Mouse (Mus musculus) macrophage (primary cell): ENCODE data around the gene Polr3c. TPM values are rescaled to one million over a fixed set of nuclear protein-coding genes. Genes with fewer than 3 reads are reported as not detected.
"Not testable (repeated sequence)": the region's sequence is repeated elsewhere in the genome, so short reads cannot be mapped to it uniquely, and the experiment has no call there.

Experiments used
- H3K27ac ChIP-seq: fragments of 350-480 bp; formaldehyde crosslinking; 2 replicates; pipeline ENCODE4 v1.9.0; 2021
- H3K36me3 ChIP-seq: fragments of 350-480 bp; formaldehyde crosslinking; 2 replicates; pipeline ENCODE4 v1.9.0; 2021; ENCODE audit errors: inconsistent target
- H3K4me3 ChIP-seq: fragments of 350-480 bp; formaldehyde crosslinking; 2 replicates; pipeline ENCODE4 v1.9.0; 2021; ENCODE audit errors: inconsistent target
- H3K79me2 ChIP-seq: fragments of 350-480 bp; formaldehyde crosslinking; 2 replicates; pipeline ENCODE4 v1.9.0; 2021; ENCODE audit errors: inconsistent target
- WGBS: methylation state at CpG from one replicate; pipeline ENCODE4 v1.1.7; 2026; ENCODE audit warnings: inconsistent platforms; ENCODE audit not compliant: missing documents; 5-methylcytosine and 5-hydroxymethylcytosine counted together
- polyA plus RNA-seq: library from polyadenylated mRNA; stranded (reverse); fragments of 250-400 nt; gene quantifications from 3 replicates; pipeline ENCODE4 v1.2.4, GENCODE M21; 2018; ENCODE audit warnings: inconsistent platforms

Gene Polr3c
- polyA plus RNA-seq, 1 experiment from 2014 or later: 36.6 TPM

- Histone ChIP-seq H3K36me3 (peaks cover 41% of the 10 kb centered on the region), H3K79me2 (peaks cover 20% of the 10 kb centered on the region), H3K4me3 (no peak overlapping the region), H3K27ac (no peak overlapping the region)
- WGBS: 95% methylated on average over 19 of the region's 19 CpGs
These were observed 28.3 kb downstream of the Polr3c start for GRCm38 (mm10) chr3:96698993-96699690.

GRCm38 (mm10) chr3:96696766-96697732, 30.4 kb downstream of the Polr3c start:
- H3K36me3 ChIP-seq: peaks cover 23% of the 10 kb centered on the region
- peaks cover 20% of the 10 kb centered on the region for H3K79me2 ChIP-seq
- peak overlapping the region; percentile 98 for H3K4me3 ChIP-seq
- under 1% methylated on average over 71 of the region's 85 CpGs for WGBS
- peak overlapping the region; percentile 78 for H3K27ac ChIP-seq

DNA sequence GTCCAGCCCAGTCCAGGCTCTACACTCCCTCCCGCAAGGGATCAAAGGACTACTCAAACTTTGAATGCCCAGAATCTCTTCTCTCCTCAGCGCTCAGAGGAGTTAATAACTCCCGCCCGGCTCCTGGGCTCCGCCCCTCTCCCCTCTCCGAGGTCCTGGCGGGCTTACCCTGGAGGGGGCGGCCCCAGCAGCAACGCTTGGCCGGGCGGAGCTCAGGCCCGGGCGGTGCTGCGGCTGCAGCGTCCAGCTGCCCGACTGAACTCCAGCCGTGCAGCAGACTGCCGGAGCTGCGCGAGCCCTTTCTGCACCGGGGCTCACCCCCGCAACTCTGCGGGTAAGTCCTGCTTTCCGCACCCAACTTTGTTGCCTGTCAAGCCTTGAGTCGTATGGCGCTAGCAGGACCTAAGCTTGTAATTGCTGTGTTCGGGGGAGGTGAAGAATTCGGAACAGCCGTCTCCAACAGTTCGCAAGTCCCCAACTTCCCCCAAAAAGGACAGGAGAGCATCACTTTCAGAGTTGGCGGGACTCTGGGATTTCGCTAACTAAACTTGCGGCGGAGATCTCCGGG, 31.1 kb downstream of the Polr3c start, which contains the start of gene Pias3:
Pias3 (plus strand) TSS at position 187 of the 568 bp plus-strand sequence.
- Histone ChIP-seq H3K79me2 (peaks cover 20% of the 10 kb centered on the region), H3K36me3 (peaks cover 16% of the 10 kb centered on the region; the same call in 1 of the 2 replicates), H3K27ac (peak within 1 kb of the TSS; percentile 78), H3K4me3 (peak within 1 kb of the TSS; percentile 98)
- 0% methylated on average over 31 of the region's 35 CpGs for whole genome bisulfite sequencing

DNA sequence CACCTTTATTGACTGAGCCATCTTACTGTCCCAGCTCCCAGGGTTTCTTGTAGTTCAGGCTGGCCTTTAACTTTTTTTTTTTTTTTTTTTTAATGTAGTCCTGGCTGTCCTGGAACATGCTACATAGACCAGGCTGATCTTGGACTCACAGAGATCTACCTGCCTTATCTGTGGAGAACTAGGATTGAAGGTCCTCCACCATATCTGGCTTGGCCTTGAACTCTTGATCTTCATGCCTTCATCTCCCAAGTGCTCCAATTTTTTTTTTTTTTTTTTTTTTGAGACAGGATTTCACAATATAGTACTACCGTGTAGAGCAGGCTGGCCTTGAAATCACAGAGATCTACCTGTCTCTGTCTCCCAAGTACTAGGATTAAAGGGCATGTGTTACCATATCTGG, 33.8 kb downstream of the Polr3c start:
- Histone ChIP-seq H3K36me3 (no peaks in the 10 kb centered on the region), H3K27ac (no peak overlapping the region), H3K4me3 (no peak overlapping the region), H3K79me2 (peaks cover 13% of the 10 kb centered on the region)
- 67% methylated on average over 1 of the region's 1 CpGs for WGBS

- no peaks in the 10 kb centered on the region for H3K36me3 ChIP-seq
- H3K79me2 ChIP-seq: peaks cover 2% of the 10 kb centered on the region
- no peak overlapping the region for H3K27ac ChIP-seq
- H3K4me3 ChIP-seq: no peak overlapping the region
- 43% methylated on average over 3 of the region's 3 CpGs for WGBS
These were observed 34.9 kb downstream of the Polr3c start for GRCm38 (mm10) chr3:96692506-96692905.

DNA sequence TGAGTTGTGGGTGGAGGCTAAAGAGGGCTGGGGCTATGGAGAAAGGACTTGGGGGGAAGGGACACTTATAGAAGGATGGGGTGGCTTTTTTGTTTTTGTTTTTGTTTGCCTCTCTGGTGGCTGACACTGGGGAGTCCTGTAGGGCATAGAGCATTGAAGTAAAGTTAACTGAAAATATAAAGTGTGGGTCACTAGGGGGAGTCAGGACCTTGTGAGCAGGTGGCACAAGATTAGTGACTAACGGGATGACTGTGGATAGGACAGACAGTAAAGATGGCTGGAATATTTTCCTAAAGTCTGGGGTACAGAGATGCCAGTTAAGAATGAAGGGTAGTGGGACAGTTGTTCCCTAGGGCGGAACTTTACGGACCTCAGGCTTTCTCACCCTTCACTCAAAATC, 37.1 kb downstream of the Polr3c start:
- no peak overlapping the region for H3K27ac ChIP-seq
- 58% methylated on average over 3 of the region's 3 CpGs for WGBS
- H3K4me3 ChIP-seq: no peak overlapping the region
- no peaks in the 10 kb centered on the region for H3K79me2 ChIP-seq
- no peaks in the 10 kb centered on the region for H3K36me3 ChIP-seq

- 23% methylated on average over 10 of the region's 11 CpGs for WGBS
- Histone ChIP-seq H3K27ac (no peak overlapping the region), H3K36me3 (no peaks in the 10 kb centered on the region), H3K79me2 (no peaks in the 10 kb centered on the region), H3K4me3 (no peak overlapping the region)
These were observed 38.6 kb downstream of the Polr3c start for GRCm38 (mm10) chr3:96688854-96689253.

DNA sequence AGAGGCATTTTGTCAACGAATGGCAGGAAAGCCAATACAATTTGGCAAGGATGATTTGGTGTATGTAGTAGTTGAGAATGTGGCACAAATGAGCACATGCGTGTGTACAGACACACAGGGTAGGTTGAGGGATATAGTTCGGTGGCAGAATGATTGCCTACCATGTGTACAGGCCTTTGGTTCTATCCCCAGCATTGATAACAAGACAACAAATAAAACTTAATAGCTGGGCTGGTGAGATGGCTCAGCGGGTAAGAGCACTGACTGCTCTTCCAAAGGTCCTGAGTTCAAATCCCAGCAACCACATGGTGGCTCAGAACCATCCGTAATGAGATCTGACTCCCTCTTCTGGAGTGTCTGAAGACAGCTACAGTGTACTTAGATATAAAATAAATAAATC, 41.4 kb downstream of the Polr3c start:
- H3K36me3 ChIP-seq, H3K27ac ChIP-seq, H3K79me2 ChIP-seq, H3K4me3 ChIP-seq: not testable (repeated sequence)
- 94% methylated on average over 4 of the region's 5 CpGs for WGBS

GRCm38 (mm10) chr3:96684822-96685156, 42.6 kb downstream of the Polr3c start:
- no peaks in the 10 kb centered on the region for H3K36me3 ChIP-seq
- H3K4me3 ChIP-seq: no peak overlapping the region
- no peak overlapping the region for H3K27ac ChIP-seq
- 23% methylated on average over 28 of the region's 28 CpGs for WGBS
- H3K79me2 ChIP-seq: no peaks in the 10 kb centered on the region

DNA sequence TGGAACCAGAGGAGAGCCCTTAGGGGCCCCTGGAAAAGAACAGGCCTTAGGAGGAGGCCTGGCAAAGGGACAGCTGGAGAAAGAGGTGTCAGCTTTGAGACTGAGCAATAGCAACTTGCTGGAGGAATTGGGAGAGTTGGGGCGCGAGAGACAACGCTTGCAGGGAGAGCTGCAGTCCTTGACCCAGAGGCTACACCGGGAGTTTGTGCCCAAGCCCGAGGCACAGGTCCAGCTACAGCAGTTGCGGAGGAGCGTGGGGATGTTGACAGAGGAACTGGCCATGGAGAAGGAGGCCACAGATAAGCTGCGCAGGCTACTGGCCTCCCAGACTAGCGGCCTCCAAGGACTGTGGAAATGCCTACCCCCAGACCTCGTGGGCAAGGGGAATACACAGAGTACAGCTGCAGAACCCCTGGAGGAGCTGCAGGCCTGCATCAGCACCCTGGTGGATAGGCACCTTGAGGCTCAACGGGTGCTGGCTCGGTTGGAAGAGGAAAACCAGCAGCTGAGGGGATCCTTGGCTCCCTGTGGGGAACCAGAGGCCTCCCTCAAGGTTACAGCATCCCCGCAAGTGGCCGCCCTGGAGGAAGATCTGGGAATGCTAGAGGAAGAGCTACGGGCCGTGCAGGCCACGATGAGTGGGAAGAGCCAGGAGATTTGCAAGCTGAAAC, 43.1 kb downstream of the Polr3c start:
- Histone ChIP-seq H3K36me3 (no peaks in the 10 kb centered on the region), H3K27ac (no peak overlapping the region), H3K79me2 (no peaks in the 10 kb centered on the region), H3K4me3 (no peak overlapping the region)
- 65% methylated on average over 17 of the region's 17 CpGs for WGBS

GRCm38 (mm10) chr3:96683496-96683895, 43.9 kb downstream of the Polr3c start:
- H3K79me2 ChIP-seq: no peaks in the 10 kb centered on the region
- no peak overlapping the region for H3K4me3 ChIP-seq
- no peaks in the 10 kb centered on the region for H3K36me3 ChIP-seq
- no peak overlapping the region for H3K27ac ChIP-seq
- WGBS: 96% methylated on average over 2 of the region's 3 CpGs

DNA sequence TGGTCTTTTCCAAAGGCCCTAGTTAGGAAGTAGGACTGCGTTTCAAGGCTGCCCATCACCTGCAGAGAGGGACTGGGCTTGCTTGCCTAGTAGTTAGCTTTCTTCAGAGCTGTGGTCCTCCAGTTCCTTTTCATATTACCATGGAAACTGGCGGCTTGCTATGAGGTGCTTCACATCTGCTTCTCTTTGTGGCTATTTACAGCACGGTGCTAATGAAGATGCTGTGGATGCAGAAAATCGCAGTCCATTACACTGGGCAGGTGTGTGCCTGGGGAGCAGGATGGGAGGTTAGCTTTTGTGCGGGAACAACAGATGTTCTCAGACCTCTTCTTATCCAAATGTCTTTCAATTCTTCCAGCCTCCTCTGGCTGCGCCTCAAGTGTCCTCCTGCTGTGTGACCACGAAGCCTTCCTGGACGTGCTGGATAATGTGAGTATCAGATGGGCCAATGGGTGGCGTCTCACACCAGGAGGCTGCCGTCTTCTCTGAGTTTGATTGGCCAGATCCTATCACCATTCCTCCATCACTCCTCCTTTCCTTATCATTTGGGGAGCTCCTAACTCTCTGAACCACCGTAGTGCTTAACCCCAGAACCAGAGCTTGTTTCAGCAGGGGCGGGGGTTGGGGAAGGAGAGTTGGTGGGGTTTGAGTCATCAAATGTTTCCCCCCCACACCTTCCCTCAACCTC, 47.0 kb downstream of the Polr3c start:
- H3K27ac ChIP-seq: no peak overlapping the region
- WGBS: 52% methylated on average over 12 of the region's 12 CpGs
- H3K36me3 ChIP-seq: no peaks in the 10 kb centered on the region
- H3K79me2 ChIP-seq: no peaks in the 10 kb centered on the region
- H3K4me3 ChIP-seq: no peak overlapping the region

DNA sequence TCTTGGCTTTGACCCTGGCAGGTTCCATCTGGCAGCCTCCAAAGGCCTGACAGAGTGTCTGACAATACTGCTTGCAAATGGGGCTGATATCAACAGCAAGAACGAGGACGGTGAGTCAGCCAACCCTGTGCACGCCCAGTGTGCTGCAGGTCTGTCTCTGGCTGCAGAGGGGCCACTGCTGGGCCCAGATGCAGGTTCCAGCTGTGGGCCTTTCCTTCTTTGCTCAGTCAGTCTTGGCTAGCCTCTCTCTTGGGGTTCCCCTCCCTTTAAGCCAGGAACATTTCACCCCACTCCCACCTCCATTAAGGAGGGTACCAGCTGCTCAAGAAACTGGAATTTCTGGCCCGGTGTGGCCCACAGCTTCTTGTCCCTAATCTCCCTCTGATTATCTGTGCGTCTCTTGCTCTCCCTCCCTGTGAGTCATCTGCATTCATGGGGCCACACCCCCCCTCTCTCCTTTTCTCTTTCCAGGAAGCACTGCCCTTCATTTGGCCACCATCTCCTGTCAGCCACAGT, 48.2 kb downstream of the Polr3c start:
- Histone ChIP-seq H3K36me3 (no peaks in the 10 kb centered on the region), H3K4me3 (no peak overlapping the region), H3K27ac (no peak overlapping the region), H3K79me2 (no peaks in the 10 kb centered on the region)
- 78% methylated on average over 5 of the region's 5 CpGs for WGBS

DNA sequence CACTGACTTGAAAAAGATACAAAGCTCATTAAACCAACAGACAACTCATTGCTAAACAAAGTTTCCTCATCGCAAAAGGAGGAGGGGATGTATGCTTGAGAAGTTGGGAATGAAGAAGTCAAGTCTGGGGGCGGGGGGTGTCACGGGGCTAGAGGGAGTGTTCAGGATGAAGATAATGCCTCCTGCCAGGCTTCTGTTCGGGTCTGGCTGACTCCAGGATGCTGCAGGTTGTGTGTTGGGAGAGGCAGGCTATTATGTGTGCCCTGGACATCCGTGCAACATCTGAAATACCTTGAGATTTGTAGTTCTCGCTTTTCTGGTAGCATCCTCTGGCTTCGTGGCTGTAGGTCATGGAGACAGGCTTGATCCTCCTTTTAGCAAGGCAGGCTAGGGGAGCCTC, 49.0 kb downstream of the Polr3c start:
- no peaks in the 10 kb centered on the region for H3K79me2 ChIP-seq
- H3K36me3 ChIP-seq: no peaks in the 10 kb centered on the region
- H3K27ac ChIP-seq: no peak overlapping the region
- WGBS: 86% methylated on average over 6 of the region's 7 CpGs
- no peak overlapping the region for H3K4me3 ChIP-seq
